Mouse (Mus musculus): ENCODE data around the gene Trmt11. TPM values are rescaled to one million over a fixed set of nuclear protein-coding genes. Genes with fewer than 3 reads are reported as not detected.

Trmt11 gene
- polyA plus RNA-seq, 1 experiment from 2014 or later, result 14.8 TPM

GRCm38 (mm10) chr10:30618091-30618917 is 17.8 kb upstream of the Trmt11 start:
- no peaks in the 10 kb centered on the region for H3K36me3 ChIP-seq (ENCODE audit: insufficient read depth, low read length)
- peak overlapping the region; percentile 49 for H3K4me3 ChIP-seq (ENCODE audit: low read depth, low read length)
- H3K9ac ChIP-seq (replicated peaks; ENCODE audit: low read depth), result peak overlapping the region; percentile 37
- H3K4me2 ChIP-seq (replicated peaks; ENCODE audit: low read depth, low read length), result peak overlapping the region; percentile 67
- H3K9me3 ChIP-seq (ENCODE audit: low read length), result no peaks in the 10 kb centered on the region
- peak; percentile 51; the same call in 1 of the 2 replicates for TF ChIP-seq EP300 (IDR thresholded peaks at IDR 0.05)
- peak; percentile 58; the same call in 1 of the 2 replicates for TF ChIP-seq CTCF (IDR thresholded peaks at IDR 0.05)
- H3K27ac ChIP-seq (ENCODE audit: low read length), result peak overlapping the region; percentile 90
- DNase-seq (ENCODE audit: low spot score) (peak; percentile 98), ATAC-seq (peak; percentile 100)
- WGBS, result under 1% methylated on average over 49 of the region's 49 CpGs
- H3K4me1 ChIP-seq (ENCODE audit: insufficient read depth, low read depth, low read length), result 0 out of 2 replicates have a peak, but pooled peaks cover 3% of the 10 kb centered on the region
- no peaks in the 10 kb centered on the region for H3K27me3 ChIP-seq (replicated peaks; ENCODE audit: insufficient read depth, low read length)

GRCm38 (mm10) chr10:30613039-30613438 is 12.5 kb upstream of the Trmt11 start:
- H3K9ac ChIP-seq (replicated peaks; ENCODE audit: low read depth), result no peak overlapping the region
- TF ChIP-seq CTCF (IDR thresholded peaks at IDR 0.05), result no peak
- TF ChIP-seq EP300 (IDR thresholded peaks at IDR 0.05), result no peak
- no peak overlapping the region for H3K4me3 ChIP-seq (ENCODE audit: low read depth, low read length)

GRCm38 (mm10) chr10:30609614-30610013 is 9.1 kb upstream of the Trmt11 start:
- Histone ChIP-seq H3K36me3 (ENCODE audit: insufficient read depth, low read length) (peaks cover 14% of the 10 kb centered on the region; the same call in 1 of the 2 replicates), H3K27ac (ENCODE audit: low read length) (no peak overlapping the region), H3K9me3 (ENCODE audit: low read length) (no peaks in the 10 kb centered on the region), H3K4me3 (ENCODE audit: low read depth, low read length) (no peak overlapping the region), H3K4me1 (ENCODE audit: insufficient read depth, low read depth, low read length) (no peaks in the 10 kb centered on the region), H3K4me2 (replicated peaks; ENCODE audit: low read depth, low read length) (no peak overlapping the region), H3K27me3 (replicated peaks; ENCODE audit: insufficient read depth, low read length) (no peaks in the 10 kb centered on the region), H3K9ac (replicated peaks; ENCODE audit: low read depth) (no peak overlapping the region)
- no peak for ATAC-seq
- DNase-seq (ENCODE audit: low spot score), result no peak
- TF ChIP-seq EP300 (IDR thresholded peaks at IDR 0.05) (no peak), CTCF (IDR thresholded peaks at IDR 0.05) (no peak)

More at GRCm38 (mm10) chr10:30613039-30613438, 12.5 kb upstream of the Trmt11 start:
- Histone ChIP-seq H3K4me2 (replicated peaks; ENCODE audit: low read depth, low read length) (no peak overlapping the region), H3K27me3 (replicated peaks; ENCODE audit: insufficient read depth, low read length) (no peaks in the 10 kb centered on the region), H3K4me1 (ENCODE audit: insufficient read depth, low read depth, low read length) (0 out of 2 replicates have a peak, but pooled peaks cover 3% of the 10 kb centered on the region), H3K36me3 (ENCODE audit: insufficient read depth, low read length) (peaks cover 14% of the 10 kb centered on the region; the same call in 1 of the 2 replicates), H3K27ac (ENCODE audit: low read length) (no peak overlapping the region), H3K9me3 (ENCODE audit: low read length) (no peaks in the 10 kb centered on the region)
- DNase-seq (ENCODE audit: low spot score), result no peak
- ATAC-seq, result no peak
- 80% methylated on average over 4 of the region's 4 CpGs for WGBS

- Histone ChIP-seq H3K4me1 (ENCODE audit: insufficient read depth, low read depth, low read length) (no peaks in the 10 kb centered on the region), H3K36me3 (ENCODE audit: insufficient read depth, low read length) (peaks cover 14% of the 10 kb centered on the region; the same call in 1 of the 2 replicates), H3K9me3 (ENCODE audit: low read length) (no peaks in the 10 kb centered on the region), H3K4me3 (ENCODE audit: low read depth, low read length) (no peak overlapping the region), H3K27me3 (replicated peaks; ENCODE audit: insufficient read depth, low read length) (no peaks in the 10 kb centered on the region), H3K9ac (replicated peaks; ENCODE audit: low read depth) (no peak overlapping the region), H3K4me2 (replicated peaks; ENCODE audit: low read depth, low read length) (no peak overlapping the region), H3K27ac (ENCODE audit: low read length) (no peak overlapping the region)
- DNase-seq (ENCODE audit: low spot score), result no peak
- no peak for TF ChIP-seq CTCF (IDR thresholded peaks at IDR 0.05)
- WGBS, result 65% methylated on average over 2 of the region's 2 CpGs
- no peak for ATAC-seq
Observed at GRCm38 (mm10) chr10:30608109-30608508, 7.6 kb upstream of the Trmt11 start.

- peak overlapping the region; percentile 72 for H3K9ac ChIP-seq (replicated peaks; ENCODE audit: low read depth)
- WGBS, result under 1% methylated on average over 18 of the region's 27 CpGs
- no peaks in the 10 kb centered on the region for H3K9me3 ChIP-seq (ENCODE audit: low read length)
- no peaks in the 10 kb centered on the region for H3K27me3 ChIP-seq (replicated peaks; ENCODE audit: insufficient read depth, low read length)
- peak overlapping the region; percentile 88 for H3K4me3 ChIP-seq (ENCODE audit: low read depth, low read length)
- no peaks in the 10 kb centered on the region for H3K36me3 ChIP-seq (ENCODE audit: insufficient read depth, low read length)
- H3K4me1 ChIP-seq (ENCODE audit: insufficient read depth, low read depth, low read length), result 0 out of 2 replicates have a peak, but pooled peaks cover 2% of the 10 kb centered on the region
- DNase-seq (ENCODE audit: low spot score), result peak; percentile 39
- peak overlapping the region; percentile 84 for H3K4me2 ChIP-seq (replicated peaks; ENCODE audit: low read depth, low read length)
- no peak for TF ChIP-seq EP300 (IDR thresholded peaks at IDR 0.05)
- peak overlapping the region; percentile 88 for H3K27ac ChIP-seq (ENCODE audit: low read length)
- peak; percentile 80 for ATAC-seq
Observed at GRCm38 (mm10) chr10:30600094-30600534, 435 bp downstream of the Trmt11 start.

GRCm38 (mm10) chr10:30587037-30587436 is 13.5 kb downstream of the Trmt11 start:
- Histone ChIP-seq H3K4me2 (replicated peaks; ENCODE audit: low read depth, low read length) (no peak overlapping the region), H3K9me3 (ENCODE audit: low read length) (no peaks in the 10 kb centered on the region), H3K27me3 (replicated peaks; ENCODE audit: insufficient read depth, low read length) (no peaks in the 10 kb centered on the region), H3K36me3 (ENCODE audit: insufficient read depth, low read length) (0 out of 2 replicates have a peak, but pooled peaks cover 4% of the 10 kb centered on the region), H3K9ac (replicated peaks; ENCODE audit: low read depth) (no peak overlapping the region), H3K4me3 (ENCODE audit: low read depth, low read length) (no peak overlapping the region), H3K4me1 (ENCODE audit: insufficient read depth, low read depth, low read length) (no peaks in the 10 kb centered on the region), H3K27ac (ENCODE audit: low read length) (no peak overlapping the region)
- DNase-seq (ENCODE audit: low spot score) (peak; percentile 16), ATAC-seq (no peak)
- TF ChIP-seq EP300 (IDR thresholded peaks at IDR 0.05) (no peak), CTCF (IDR thresholded peaks at IDR 0.05) (peak; percentile 37)
- 57% methylated on average over 5 of the region's 5 CpGs for WGBS
